Mouse (Mus musculus): ENCODE results near the gene Rimklb. TPM values are rescaled to one million over a fixed set of nuclear protein-coding genes. Genes with fewer than 3 reads are reported as not detected.
"Not testable (repeated sequence)": the region's sequence is repeated elsewhere in the genome, so short reads cannot be mapped to it uniquely, and the experiment has no call there.

The Rimklb gene
- polyA plus RNA-seq, 1 experiment from 2014 or later = 11.6 TPM

GRCm38 (mm10) chr6:122493799-122494472 is 4.6 kb downstream of the Rimklb start:
- Histone ChIP-seq H3K9me3 (no peaks in the 10 kb centered on the region), H3K27me3 (no peaks in the 10 kb centered on the region), H3K4me2 (no peak overlapping the region), H3K27ac (no peak overlapping the region), H3K4me1 (peaks cover 31% of the 10 kb centered on the region), H3K36me3 (no peaks in the 10 kb centered on the region), H3K4me3 (no peak overlapping the region), H3K9ac (no peak overlapping the region)
- 59% methylated on average over 6 of the region's 6 CpGs for WGBS
- no peak for ATAC-seq (ENCODE audit: insufficient number of reproducible peaks, low FRiP score, low TSS enrichment, low read depth)

GRCm38 (mm10) chr6:122492479-122492878 is 6.1 kb downstream of the Rimklb start:
- no peak overlapping the region for H3K4me3 ChIP-seq
- H3K9me3 ChIP-seq = no peaks in the 10 kb centered on the region
- 36% methylated on average over 6 of the region's 6 CpGs for WGBS
- no peaks in the 10 kb centered on the region for H3K36me3 ChIP-seq
- no peak overlapping the region for H3K4me2 ChIP-seq
- no peak overlapping the region for H3K9ac ChIP-seq
- no peaks in the 10 kb centered on the region; the same call in 1 of the 2 replicates for H3K27me3 ChIP-seq
- H3K27ac ChIP-seq = no peak overlapping the region
- no peak for ATAC-seq (ENCODE audit: insufficient number of reproducible peaks, low FRiP score, low TSS enrichment, low read depth)
- H3K4me1 ChIP-seq = peaks cover 31% of the 10 kb centered on the region

GRCm38 (mm10) chr6:122491557-122491956 is 7.0 kb downstream of the Rimklb start:
- Histone ChIP-seq H3K4me1 (peaks cover 31% of the 10 kb centered on the region), H3K9ac (peak overlapping the region; percentile 23), H3K4me3 (peak overlapping the region; percentile 40), H3K27me3 (no peaks in the 10 kb centered on the region; the same call in 1 of the 2 replicates), H3K4me2 (peak overlapping the region; percentile 67), H3K36me3 (no peaks in the 10 kb centered on the region), H3K9me3 (no peaks in the 10 kb centered on the region), H3K27ac (peak overlapping the region; percentile 63)
- under 1% methylated on average over 16 of the region's 16 CpGs for WGBS
- peak; percentile 78; the same call in 1 of the 2 replicates for ATAC-seq (ENCODE audit: insufficient number of reproducible peaks, low FRiP score, low TSS enrichment, low read depth)

- Histone ChIP-seq H3K9ac (peak overlapping the region; percentile 23), H3K36me3 (no peaks in the 10 kb centered on the region), H3K27me3 (no peaks in the 10 kb centered on the region; the same call in 1 of the 2 replicates), H3K4me1 (peaks cover 27% of the 10 kb centered on the region), H3K4me2 (peak overlapping the region; percentile 67), H3K27ac (peak overlapping the region; percentile 63), H3K4me3 (peak overlapping the region; percentile 40), H3K9me3 (no peaks in the 10 kb centered on the region)
- no peak for ATAC-seq (ENCODE audit: insufficient number of reproducible peaks, low FRiP score, low TSS enrichment, low read depth)
- 23% methylated on average over 15 of the region's 15 CpGs for WGBS
Measured at GRCm38 (mm10) chr6:122490929-122491512, 7.5 kb downstream of the Rimklb start.

GRCm38 (mm10) chr6:122486297-122487117 is 12.1 kb downstream of the Rimklb start:
- H3K4me2 ChIP-seq = peak overlapping the region; percentile 87
- peak overlapping the region; percentile 22; the same call in 1 of the 2 replicates for H3K27ac ChIP-seq
- 1% methylated on average over 87 of the region's 111 CpGs for WGBS
- H3K36me3 ChIP-seq = no peaks in the 10 kb centered on the region
- peak overlapping the region; percentile 79 for H3K4me3 ChIP-seq
- no peaks in the 10 kb centered on the region; the same call in 1 of the 2 replicates for H3K27me3 ChIP-seq
- ATAC-seq (ENCODE audit: insufficient number of reproducible peaks, low FRiP score, low TSS enrichment, low read depth) = peak; percentile 56
- H3K4me1 ChIP-seq = peaks cover 9% of the 10 kb centered on the region
- peak overlapping the region; percentile 62 for H3K9ac ChIP-seq
- no peaks in the 10 kb centered on the region for H3K9me3 ChIP-seq

GRCm38 (mm10) chr6:122485401-122486296 is 12.9 kb downstream of the Rimklb start:
- peaks cover 3% of the 10 kb centered on the region; the same call in 1 of the 2 replicates for H3K4me1 ChIP-seq
- H3K9ac ChIP-seq = peak overlapping the region; percentile 62
- no peaks in the 10 kb centered on the region; the same call in 1 of the 2 replicates for H3K27me3 ChIP-seq
- H3K9me3 ChIP-seq = no peaks in the 10 kb centered on the region
- H3K36me3 ChIP-seq = no peaks in the 10 kb centered on the region
- under 1% methylated on average over 67 of the region's 91 CpGs for WGBS
- peak overlapping the region; percentile 79 for H3K4me3 ChIP-seq
- H3K27ac ChIP-seq = 0 out of 2 replicates have a peak overlapping the region, but pooled peaks have one; percentile 22
- peak; percentile 68 for ATAC-seq (ENCODE audit: insufficient number of reproducible peaks, low FRiP score, low TSS enrichment, low read depth)
- peak overlapping the region; percentile 87 for H3K4me2 ChIP-seq

GRCm38 (mm10) chr6:122478062-122478461 is 20.5 kb downstream of the Rimklb start:
- no peaks in the 10 kb centered on the region for H3K4me1 ChIP-seq
- no peaks in the 10 kb centered on the region for H3K27me3 ChIP-seq
- WGBS = 73% methylated on average over 3 of the region's 3 CpGs
- no peak overlapping the region for H3K4me2 ChIP-seq
- ATAC-seq (ENCODE audit: insufficient number of reproducible peaks, low FRiP score, low TSS enrichment, low read depth) = no peak
- no peaks in the 10 kb centered on the region for H3K9me3 ChIP-seq
- no peak overlapping the region for H3K9ac ChIP-seq
- H3K4me3 ChIP-seq = no peak overlapping the region
- H3K36me3 ChIP-seq = no peaks in the 10 kb centered on the region
- H3K27ac ChIP-seq = no peak overlapping the region

GRCm38 (mm10) chr6:122471461-122471860 is 27.1 kb downstream of the Rimklb start:
- not testable (repeated sequence) for H3K4me3 ChIP-seq; H3K4me1 ChIP-seq; H3K4me2 ChIP-seq; ATAC-seq (ENCODE audit: insufficient number of reproducible peaks, low FRiP score, low TSS enrichment, low read depth); H3K9ac ChIP-seq; H3K27me3 ChIP-seq; H3K27ac ChIP-seq; H3K9me3 ChIP-seq; H3K36me3 ChIP-seq
- WGBS = 85% methylated on average over 3 of the region's 3 CpGs

GRCm38 (mm10) chr6:122470240-122470639 is 28.3 kb downstream of the Rimklb start:
- no peaks in the 10 kb centered on the region for H3K9me3 ChIP-seq
- H3K4me3 ChIP-seq = no peak overlapping the region
- H3K27me3 ChIP-seq = no peaks in the 10 kb centered on the region
- H3K4me1 ChIP-seq = no peaks in the 10 kb centered on the region
- 94% methylated on average over 2 of the region's 2 CpGs for WGBS
- no peak overlapping the region for H3K4me2 ChIP-seq
- no peaks in the 10 kb centered on the region for H3K36me3 ChIP-seq
- H3K27ac ChIP-seq = no peak overlapping the region
- no peak for ATAC-seq (ENCODE audit: insufficient number of reproducible peaks, low FRiP score, low TSS enrichment, low read depth)
- H3K9ac ChIP-seq = no peak overlapping the region

- no peak overlapping the region for H3K27ac ChIP-seq
- H3K4me1 ChIP-seq = no peaks in the 10 kb centered on the region
- H3K36me3 ChIP-seq = no peaks in the 10 kb centered on the region
- 73% methylated on average over 15 of the region's 15 CpGs for WGBS
- no peaks in the 10 kb centered on the region for H3K27me3 ChIP-seq
- no peak overlapping the region for H3K4me3 ChIP-seq
- H3K9ac ChIP-seq = no peak overlapping the region
- H3K4me2 ChIP-seq = no peak overlapping the region
- H3K9me3 ChIP-seq = no peaks in the 10 kb centered on the region
- ATAC-seq (ENCODE audit: insufficient number of reproducible peaks, low FRiP score, low TSS enrichment, low read depth) = no peak
Measured at GRCm38 (mm10) chr6:122469030-122469640, 29.4 kb downstream of the Rimklb start.

Data from limb, embryonic 15.5 days (tissue).